7 mouse cellular contexts compared by ENCODE assay signal in genomic region chrX:160390464-160390956, GRCm38 (mm10). TPM values are rescaled to one million over a fixed set of nuclear protein-coding genes. Genes with fewer than 3 reads are reported as not detected.
DNase-seq lines count a peak whose midpoint lies in the region; ATAC-seq and TF ChIP-seq lines count a peak whose summit lies in the region.

Gene Adgrg2, plus strand, starts transcription at chrX:160390690.

- no peaks in the 10 kb centered on the region for H3K9me3 ChIP-seq in E14TG2a.4 (ENCODE audit: low read length)
- no peaks in the 10 kb centered on the region for H3K9me3 ChIP-seq in forebrain, embryonic 10.5 days
- H3K9me3 ChIP-seq in hindbrain, embryonic 10.5 days = no peaks in the 10 kb centered on the region
- H3K9me3 ChIP-seq in liver, embryonic 11.5 days (ENCODE audit: control insufficient read depth, low read length) = no peaks in the 10 kb centered on the region
- no peaks in the 10 kb centered on the region for H3K9me3 ChIP-seq in neural tube, embryonic 11.5 days (ENCODE audit: control insufficient read depth, low read length)

- H3K4me3 ChIP-seq in C2C12 (ENCODE audit: insufficient read depth, poor library complexity, severe bottlenecking) (peak within 1 kb of the TSS; percentile 18), E14TG2a.4 (replicated peaks; ENCODE audit: low read length) (peak within 1 kb of the TSS; percentile 73)
- peak within 1 kb of the TSS; percentile 59 for H3K4me3 ChIP-seq in forebrain, embryonic 10.5 days
- H3K4me3 ChIP-seq in hindbrain, embryonic 10.5 days = peak within 1 kb of the TSS; percentile 58
- peak within 1 kb of the TSS; percentile 48 for H3K4me3 ChIP-seq in liver, embryonic 11.5 days (ENCODE audit: low read depth, low read length)
- peak within 1 kb of the TSS; percentile 37 for H3K4me3 ChIP-seq in neural tube, embryonic 11.5 days (ENCODE audit: low read depth, low read length)

- no peaks in the 10 kb centered on the region for H3K4me1 ChIP-seq in E14TG2a.4 (replicated peaks; ENCODE audit: low read depth, low read length)
- no peaks in the 10 kb centered on the region for H3K4me1 ChIP-seq in forebrain, embryonic 10.5 days
- H3K4me1 ChIP-seq in hindbrain, embryonic 10.5 days (replicated peaks) = no peaks in the 10 kb centered on the region
- H3K4me1 ChIP-seq in liver, embryonic 11.5 days (replicated peaks; ENCODE audit: control insufficient read depth, insufficient read depth, low read length) = no peaks in the 10 kb centered on the region
- no peaks in the 10 kb centered on the region for H3K4me1 ChIP-seq in neural tube, embryonic 11.5 days (ENCODE audit: control insufficient read depth, insufficient read depth, low read length)

- H3K4me2 ChIP-seq in liver, embryonic 11.5 days = peak within 1 kb of the TSS; percentile 68
- peak within 1 kb of the TSS; percentile 65 for H3K4me2 ChIP-seq in neural tube, embryonic 11.5 days (ENCODE audit: low read depth)

- no peaks in the 10 kb centered on the region for H3K79me2 ChIP-seq in C2C12 (ENCODE audit: control insufficient read depth, insufficient read depth)

- no peaks in the 10 kb centered on the region for H3K36me3 ChIP-seq in C2C12 (ENCODE audit: control insufficient read depth, insufficient read depth)
- no peaks in the 10 kb centered on the region for H3K36me3 ChIP-seq in E14TG2a.4 (ENCODE audit: insufficient read depth, low read length)
- H3K36me3 ChIP-seq in forebrain, embryonic 10.5 days (replicated peaks) = no peaks in the 10 kb centered on the region
- no peaks in the 10 kb centered on the region for H3K36me3 ChIP-seq in hindbrain, embryonic 10.5 days
- H3K36me3 ChIP-seq in liver, embryonic 11.5 days (ENCODE audit: control insufficient read depth, insufficient read depth, low read length) = no peaks in the 10 kb centered on the region
- no peaks in the 10 kb centered on the region for H3K36me3 ChIP-seq in neural tube, embryonic 11.5 days (ENCODE audit: control insufficient read depth, insufficient read depth, low read length)

- TF ChIP-seq CTCF in C2C12 (IDR thresholded peaks at IDR 0.05; ENCODE audit: control insufficient read depth, insufficient read depth, insufficient read length) (no peak), E14TG2a.4 (conservative IDR thresholded peaks at IDR 0.05; ENCODE audit: low read length) (no peak)

- 18% methylated on average over 39 of the region's 42 CpGs for WGBS in forebrain, embryonic 10.5 days
- WGBS in hindbrain, embryonic 10.5 days = 15% methylated on average over 37 of the region's 42 CpGs
- 11% methylated on average over 27 of the region's 42 CpGs for WGBS in liver, embryonic 11.5 days
- 13% methylated on average over 32 of the region's 42 CpGs for WGBS in neural tube, embryonic 11.5 days

- H3ac ChIP-seq in C2C12 (ENCODE audit: control insufficient read depth, insufficient read length, low read depth) = no peak within 1 kb of the TSS

- no peaks in the 10 kb centered on the region for H3K27me3 ChIP-seq in C2C12 (ENCODE audit: control insufficient read depth, insufficient read depth, insufficient read length)
- H3K27me3 ChIP-seq in E14TG2a.4 (ENCODE audit: insufficient read depth, low read length) = peaks cover 12% of the 10 kb centered on the region
- peaks cover 88% of the 10 kb centered on the region for H3K27me3 ChIP-seq in forebrain, embryonic 10.5 days (ENCODE audit: poor library complexity, severe bottlenecking)
- H3K27me3 ChIP-seq in hindbrain, embryonic 10.5 days (ENCODE audit: insufficient read depth, poor library complexity, severe bottlenecking) = peaks cover 54% of the 10 kb centered on the region
- peaks cover 26% of the 10 kb centered on the region for H3K27me3 ChIP-seq in liver, embryonic 11.5 days (replicated peaks; ENCODE audit: control insufficient read depth, insufficient read depth, low read length)
- H3K27me3 ChIP-seq in neural tube, embryonic 11.5 days (ENCODE audit: control insufficient read depth, insufficient read depth, low read length) = peaks cover 13% of the 10 kb centered on the region

- peak; percentile 15 for DNase-seq in forebrain, embryonic 10.5 days (ENCODE audit: extremely low spot score, low spot score)
- DNase-seq in hindbrain, embryonic 10.5 days (ENCODE audit: low spot score) = peak; percentile 30
- peak; percentile 33 for DNase-seq in liver, embryonic 11.5 days (ENCODE audit: low spot score)
- peak; percentile 35 for DNase-seq in neural tube, embryonic 11.5 days (ENCODE audit: low spot score)
- no peak for DNase-seq in adipocyte (ENCODE audit: low spot score)

- H3K27ac ChIP-seq in forebrain, embryonic 10.5 days = peak within 1 kb of the TSS; percentile 68
- H3K27ac ChIP-seq in hindbrain, embryonic 10.5 days = peak within 1 kb of the TSS; percentile 72
- H3K27ac ChIP-seq in liver, embryonic 11.5 days (ENCODE audit: low read depth, low read length) = no peak within 1 kb of the TSS
- no peak within 1 kb of the TSS for H3K27ac ChIP-seq in neural tube, embryonic 11.5 days (ENCODE audit: low read depth, low read length)

- ATAC-seq in liver, embryonic 11.5 days (replicated peaks; ENCODE audit: low FRiP score) = peak; percentile 56; the same call in 1 of the 2 replicates
- ATAC-seq in neural tube, embryonic 11.5 days (ENCODE audit: insufficient read depth, low FRiP score, low TSS enrichment) = peak; percentile 83

- H3K9ac ChIP-seq in liver, embryonic 11.5 days (ENCODE audit: low read depth, low read length) = no peak within 1 kb of the TSS
- no peak within 1 kb of the TSS; the same call in 1 of the 2 replicates for H3K9ac ChIP-seq in neural tube, embryonic 11.5 days (ENCODE audit: low read length)

- H3K79me3 ChIP-seq in C2C12 (ENCODE audit: low read depth) = no peaks in the 10 kb centered on the region

TF ChIP-seq in C2C12, 6 proteins besides CTCF, POLR2A, EP300 and RAD21:
- no peak for TF ChIP-seq MYOG (IDR thresholded peaks at IDR 0.05; ENCODE audit: control insufficient read depth, extremely low read depth, insufficient read length)
- no peak for TF ChIP-seq CEBPB (IDR thresholded peaks at IDR 0.05; ENCODE audit: low read depth)
- no peak for TF ChIP-seq USF1 (IDR thresholded peaks at IDR 0.05; ENCODE audit: low read depth)
- no peak for TF ChIP-seq MAX (IDR thresholded peaks at IDR 0.05)
- no peak for TF ChIP-seq FOSL1 (IDR thresholded peaks at IDR 0.05; ENCODE audit: insufficient read depth, low read length, poor library complexity, severe bottlenecking)
- no peak for TF ChIP-seq MYOD1 (IDR thresholded peaks at IDR 0.05; ENCODE audit: control insufficient read depth, insufficient read length, low read depth)
TF ChIP-seq in C2C12: peak in this region for 0.

RNA-seq across cellular contexts. Expression of gene Adgrg2, which starts in this region (rescaled TPM):
- 0.77 TPM for polyA plus RNA-seq in C2C12 (2012; fragmentation: generic; extraction: Trizol)
- 0.66 and 0.69 TPM in 2 replicates for polyA plus RNA-seq in forebrain, embryonic 10.5 days (2016; fragmentation: Nextera tagmentation; extraction: Ambion mirVana)
- polyA plus RNA-seq in hindbrain, embryonic 10.5 days (2016; fragmentation: Nextera tagmentation; extraction: Ambion mirVana) = 0.21 and 0.77 TPM in 2 replicates
- 0.11 and 0.47 TPM in 2 replicates for polyA plus RNA-seq in liver, embryonic 11.5 days (2014; fragmentation: Nextera tagmentation; extraction: Ambion mirVana)
- 1.2 and 1.7 TPM in 2 replicates for polyA plus RNA-seq in neural tube, embryonic 11.5 days (2014; fragmentation: Nextera tagmentation; extraction: Ambion mirVana)

Comparison
In these comparisons a context has a peak if more than half of its experiments do, and no peak if none do; other contexts are left out.
1. Peak in DNase-seq, H3K4me3 ChIP-seq and H3K27ac ChIP-seq in forebrain, embryonic 10.5 days; RNA of the gene not detected or under 1 TPM.
2. Peak in DNase-seq, H3K4me3 ChIP-seq and H3K27ac ChIP-seq in hindbrain, embryonic 10.5 days; RNA of the gene not detected or under 1 TPM.
3. Peak in DNase-seq, ATAC-seq, H3K4me3 ChIP-seq and H3K4me2 ChIP-seq in liver, embryonic 11.5 days; RNA of the gene not detected or under 1 TPM.
4. H3K4me3 ChIP-seq: peak in every context shown above with its lines; median percentile 73 in E14TG2a.4; 59 in forebrain, embryonic 10.5 days; 58 in hindbrain, embryonic 10.5 days; 48 in liver, embryonic 11.5 days; 37 in neural tube, embryonic 11.5 days; 18 in C2C12.